Mouse (Mus musculus): ENCODE measurements around the gene Tll2. TPM values are rescaled to one million over a fixed set of nuclear protein-coding genes. Genes with fewer than 3 reads are reported as not detected.

Gene Tll2
- polyA plus RNA-seq, 1 experiment from 2014 or later = 0.08 TPM

DNA sequence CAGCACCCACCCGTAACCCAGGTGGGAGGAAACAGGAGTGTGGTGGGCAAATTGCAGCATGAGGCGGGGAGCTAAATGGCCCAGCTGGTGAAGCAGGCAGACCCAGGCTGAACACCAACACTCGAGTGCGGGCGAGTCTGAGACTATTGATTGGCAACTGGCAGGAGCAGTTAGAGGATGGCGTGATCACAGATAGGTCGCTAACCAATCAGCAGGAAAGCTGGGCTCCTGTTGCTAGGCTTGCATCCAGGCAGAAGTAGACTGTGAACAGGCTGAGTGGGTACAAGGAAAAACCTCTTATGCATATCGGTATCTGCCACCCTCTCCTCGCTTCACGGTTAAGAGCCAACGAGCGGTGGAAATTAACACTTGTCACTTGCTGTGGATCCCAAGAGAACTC is 9.0 kb downstream of the Tll2 start:
- Histone ChIP-seq H3K36me3 (no peaks in the 10 kb centered on the region), H3K27me3 (replicated peaks) (no peaks in the 10 kb centered on the region), H3K27ac (no peak overlapping the region), H3K4me1 (no peaks in the 10 kb centered on the region), H3K9me3 (no peaks in the 10 kb centered on the region), H3K9ac (no peak overlapping the region), H3K4me2 (no peak overlapping the region), H3K4me3 (replicated peaks) (no peak overlapping the region)
- 80% methylated on average over 12 of the region's 12 CpGs for WGBS
- no peak for ATAC-seq (ENCODE audit: insufficient read depth, low FRiP score, low read depth)

GRCm38 (mm10) chr19:41193379-41193778 is 13.3 kb downstream of the Tll2 start:
- ATAC-seq (ENCODE audit: insufficient read depth, low FRiP score, low read depth) = no peak
- Histone ChIP-seq H3K36me3 (no peaks in the 10 kb centered on the region), H3K27me3 (replicated peaks) (no peaks in the 10 kb centered on the region), H3K9me3 (no peaks in the 10 kb centered on the region), H3K4me2 (no peak overlapping the region), H3K27ac (no peak overlapping the region), H3K9ac (no peak overlapping the region), H3K4me3 (replicated peaks) (no peak overlapping the region), H3K4me1 (no peaks in the 10 kb centered on the region)
- 80% methylated on average over 1 of the region's 1 CpGs for WGBS

DNA sequence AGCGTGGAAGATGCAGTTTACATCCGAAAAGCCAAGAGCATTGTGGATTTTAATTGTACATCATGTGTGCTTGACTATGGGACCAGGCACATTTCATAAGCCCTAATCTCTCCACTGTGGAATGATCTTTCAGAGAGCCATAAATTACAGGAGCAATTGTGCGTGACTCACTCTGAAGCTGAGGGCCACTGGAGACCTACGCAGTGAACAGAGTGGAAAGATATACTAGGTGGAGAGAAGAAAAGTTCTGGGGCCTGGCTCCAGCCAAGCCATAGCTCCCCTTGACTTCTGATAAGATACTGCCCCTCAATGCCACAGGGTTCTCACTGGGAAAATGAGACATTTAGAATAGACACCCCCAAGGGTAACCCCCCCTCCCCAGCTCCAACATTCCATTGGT is 13.7 kb downstream of the Tll2 start:
- Histone ChIP-seq H3K9me3 (no peaks in the 10 kb centered on the region), H3K9ac (no peak overlapping the region), H3K4me3 (replicated peaks) (no peak overlapping the region), H3K27me3 (replicated peaks) (no peaks in the 10 kb centered on the region), H3K4me1 (no peaks in the 10 kb centered on the region), H3K27ac (no peak overlapping the region), H3K36me3 (no peaks in the 10 kb centered on the region), H3K4me2 (no peak overlapping the region)
- ATAC-seq (ENCODE audit: insufficient read depth, low FRiP score, low read depth) = no peak
- 87% methylated on average over 4 of the region's 4 CpGs for WGBS

DNA sequence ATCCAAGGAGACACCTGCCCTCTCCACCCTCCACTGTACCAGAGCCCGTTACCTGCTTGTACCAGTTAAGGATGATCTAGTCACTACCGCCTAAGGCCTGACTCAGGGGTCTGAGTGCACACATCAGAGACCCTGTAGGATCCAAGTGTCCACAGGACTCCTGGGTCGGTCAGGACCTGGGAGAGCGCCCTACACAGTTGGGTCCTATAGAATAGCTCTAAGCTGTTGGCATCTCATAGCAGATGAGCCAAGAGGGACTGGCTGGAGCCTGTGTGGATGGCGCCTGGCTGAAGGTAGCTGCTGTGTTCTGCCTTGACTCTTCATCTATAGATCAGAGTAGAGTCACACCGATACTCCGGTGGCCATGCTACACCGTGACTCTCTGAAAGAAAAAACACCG is 14.9 kb downstream of the Tll2 start:
- Histone ChIP-seq H3K9ac (no peak overlapping the region), H3K4me1 (no peaks in the 10 kb centered on the region), H3K27ac (no peak overlapping the region), H3K4me3 (replicated peaks) (no peak overlapping the region), H3K9me3 (no peaks in the 10 kb centered on the region), H3K27me3 (replicated peaks) (no peaks in the 10 kb centered on the region), H3K36me3 (no peaks in the 10 kb centered on the region), H3K4me2 (no peak overlapping the region)
- 76% methylated on average over 9 of the region's 9 CpGs for WGBS
- ATAC-seq (ENCODE audit: insufficient read depth, low FRiP score, low read depth) = no peak

DNA sequence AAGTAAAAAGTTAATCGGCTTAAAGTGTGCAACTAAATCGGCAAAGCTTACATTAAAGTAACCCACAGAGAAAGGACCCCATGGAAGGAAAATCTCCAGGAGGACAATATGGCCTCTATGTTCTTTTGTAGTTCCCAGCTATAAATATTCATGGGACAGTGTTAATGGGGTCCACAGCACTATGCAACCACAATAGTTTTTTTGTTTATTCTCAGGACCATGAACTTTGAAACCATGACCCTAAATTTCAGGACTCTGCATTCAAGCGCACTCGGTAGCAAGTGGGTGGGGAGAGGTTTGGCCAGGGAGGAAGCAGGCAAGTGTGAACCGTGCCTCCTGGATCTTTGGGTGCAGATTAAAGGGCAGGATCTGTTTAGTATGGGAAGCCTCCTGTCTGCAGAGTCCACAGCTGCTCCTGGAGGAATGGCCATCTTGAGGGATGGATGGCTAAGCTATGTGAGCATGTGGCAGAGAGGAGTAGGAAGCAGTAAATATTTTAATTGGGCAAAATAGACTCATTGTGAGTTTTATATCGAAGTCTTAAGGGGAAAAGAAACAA is 15.7 kb downstream of the Tll2 start:
- Histone ChIP-seq H3K36me3 (no peaks in the 10 kb centered on the region), H3K27ac (no peak overlapping the region), H3K27me3 (replicated peaks) (no peaks in the 10 kb centered on the region), H3K4me3 (replicated peaks) (no peak overlapping the region), H3K4me1 (no peaks in the 10 kb centered on the region), H3K9ac (no peak overlapping the region), H3K9me3 (no peaks in the 10 kb centered on the region), H3K4me2 (no peak overlapping the region)
- ATAC-seq (ENCODE audit: insufficient read depth, low FRiP score, low read depth) = no peak
- WGBS = 62% methylated on average over 6 of the region's 6 CpGs

DNA sequence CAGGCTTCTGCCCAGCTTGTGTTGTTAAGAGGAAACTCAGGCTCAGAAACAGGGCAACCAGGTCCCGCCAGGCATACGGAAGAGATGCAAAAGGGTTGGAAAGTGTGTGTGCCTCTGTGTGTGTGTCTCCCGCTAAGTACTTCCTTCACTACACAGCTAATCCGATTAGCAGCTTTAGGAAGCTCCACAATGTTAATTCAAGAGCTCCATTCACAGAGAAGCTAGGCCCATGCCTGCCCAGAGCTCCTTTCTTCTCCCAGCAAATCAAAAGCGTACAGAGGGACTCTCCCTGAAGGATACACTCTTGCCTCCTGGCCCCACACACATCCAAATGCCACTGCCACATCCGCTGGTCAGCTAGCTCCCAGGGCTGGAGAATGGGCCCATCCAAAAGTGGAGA is 29.3 kb downstream of the Tll2 start:
- Histone ChIP-seq H3K4me2 (no peak overlapping the region), H3K9me3 (no peaks in the 10 kb centered on the region), H3K27ac (no peak overlapping the region), H3K4me1 (no peaks in the 10 kb centered on the region), H3K9ac (no peak overlapping the region), H3K4me3 (replicated peaks) (no peak overlapping the region), H3K27me3 (replicated peaks) (no peaks in the 10 kb centered on the region), H3K36me3 (no peaks in the 10 kb centered on the region)
- ATAC-seq (ENCODE audit: insufficient read depth, low FRiP score, low read depth) = no peak
- WGBS = 45% methylated on average over 6 of the region's 6 CpGs

DNA sequence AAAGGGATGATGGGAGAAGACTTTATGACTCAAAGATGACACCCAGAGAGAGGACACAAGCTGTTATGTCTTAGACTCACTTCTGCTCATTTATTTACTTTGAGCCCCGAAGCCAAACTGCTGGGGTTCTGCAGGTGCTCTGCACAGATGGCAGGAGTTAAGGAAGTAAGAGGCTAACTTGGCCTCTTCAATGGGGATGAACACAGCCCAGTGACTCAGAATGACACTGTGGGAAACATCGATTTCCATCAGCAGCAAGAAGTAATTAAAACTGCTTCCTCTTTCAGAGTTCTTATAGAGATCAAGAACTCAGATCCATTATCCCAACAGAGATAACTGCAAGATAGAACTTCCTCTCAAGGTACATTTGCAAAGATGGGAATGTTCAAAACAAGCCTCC is 29.8 kb downstream of the Tll2 start:
- H3K36me3 ChIP-seq = no peaks in the 10 kb centered on the region
- 69% methylated on average over 2 of the region's 2 CpGs for WGBS
- no peaks in the 10 kb centered on the region for H3K27me3 ChIP-seq (replicated peaks)

GRCm38 (mm10) chr19:41165914-41166235 is 40.8 kb downstream of the Tll2 start:
- Histone ChIP-seq H3K27ac (no peak overlapping the region), H3K9ac (no peak overlapping the region), H3K9me3 (no peaks in the 10 kb centered on the region), H3K4me3 (replicated peaks) (no peak overlapping the region), H3K4me2 (no peak overlapping the region), H3K27me3 (replicated peaks) (0 out of 2 replicates have a peak, but pooled peaks cover 7% of the 10 kb centered on the region), H3K4me1 (no peaks in the 10 kb centered on the region), H3K36me3 (no peaks in the 10 kb centered on the region)
- WGBS = 74% methylated on average over 5 of the region's 5 CpGs
- no peak for ATAC-seq (ENCODE audit: insufficient read depth, low FRiP score, low read depth)

More for the DNA sequence above, 29.8 kb downstream of the Tll2 start:
- Histone ChIP-seq H3K9me3 (no peaks in the 10 kb centered on the region), H3K9ac (no peak overlapping the region), H3K27ac (no peak overlapping the region), H3K4me3 (replicated peaks) (no peak overlapping the region), H3K4me1 (no peaks in the 10 kb centered on the region), H3K4me2 (no peak overlapping the region)
- ATAC-seq (ENCODE audit: insufficient read depth, low FRiP score, low read depth) = no peak

DNA sequence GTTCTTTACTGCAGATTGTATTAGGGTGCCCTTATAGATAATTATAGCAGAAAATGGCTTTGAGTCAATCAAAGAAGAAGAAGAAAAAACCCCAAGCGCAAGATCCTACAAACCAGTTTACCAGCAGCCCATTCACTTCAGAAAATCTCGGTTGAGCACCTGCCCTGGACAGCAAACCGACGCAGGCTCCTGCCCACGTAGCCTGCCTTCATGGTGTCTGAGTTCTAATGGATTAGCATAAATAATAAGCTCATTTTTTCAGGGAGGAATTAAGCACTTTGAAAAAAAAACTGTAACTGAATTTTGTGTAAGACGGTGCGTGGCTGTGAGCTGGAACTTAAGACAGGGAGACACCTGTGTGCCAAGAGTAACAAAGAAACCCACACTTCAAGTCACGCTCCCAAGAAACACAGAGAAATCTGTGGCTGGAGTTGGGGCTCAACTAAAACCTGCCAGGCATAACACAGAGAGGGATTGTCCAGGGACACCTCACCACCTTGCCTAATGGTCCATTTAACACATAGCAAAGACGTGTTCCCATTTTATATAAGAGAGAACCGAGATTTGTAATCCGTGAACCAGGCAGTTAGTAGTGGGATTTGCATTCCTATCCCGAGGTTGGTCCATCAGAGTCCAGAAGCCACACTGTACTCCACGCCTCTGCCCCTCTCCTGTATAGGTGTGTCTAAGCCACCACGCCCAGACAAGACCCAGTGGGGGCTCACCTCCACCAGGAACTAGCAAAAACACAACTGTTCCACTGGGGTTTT is 41.3 kb downstream of the Tll2 start:
- ATAC-seq (ENCODE audit: insufficient read depth, low FRiP score, low read depth) = no peak
- WGBS = 75% methylated on average over 14 of the region's 14 CpGs

DNA sequence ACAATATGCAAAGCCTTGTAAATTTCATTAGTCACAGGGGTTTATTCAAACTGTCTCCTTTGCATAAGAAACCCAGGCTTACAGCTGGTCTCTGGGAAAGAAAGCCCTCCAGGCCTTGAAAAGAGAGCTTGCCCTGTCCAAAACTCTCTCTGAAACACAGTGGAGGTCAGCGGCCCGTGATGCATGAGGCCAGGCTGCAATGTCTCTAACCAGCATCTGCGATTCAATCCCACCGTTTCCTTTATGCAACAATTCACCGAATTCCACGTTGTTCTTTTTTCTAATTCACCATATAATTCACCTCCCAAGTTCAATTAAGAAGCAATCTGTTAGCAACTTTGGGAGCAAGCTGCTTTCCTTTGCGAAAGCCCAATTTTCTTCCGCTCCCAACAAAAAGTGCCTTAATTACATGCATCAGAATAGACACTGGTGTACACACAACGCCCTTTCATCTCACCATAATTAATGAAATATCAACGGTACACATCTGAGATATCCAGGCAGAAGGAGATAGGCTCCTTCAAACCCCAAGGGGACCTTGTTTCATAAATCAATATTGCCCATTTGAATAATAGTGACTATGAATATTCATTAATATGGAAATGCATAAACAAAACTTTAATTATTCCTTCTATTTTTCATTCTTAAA is 42.1 kb downstream of the Tll2 start:
- H3K4me2 ChIP-seq = no peak overlapping the region
- H3K9ac ChIP-seq = no peak overlapping the region
- 78% methylated on average over 10 of the region's 10 CpGs for WGBS
- no peaks in the 10 kb centered on the region for H3K9me3 ChIP-seq
- H3K27ac ChIP-seq = no peak overlapping the region
- H3K36me3 ChIP-seq = no peaks in the 10 kb centered on the region
- no peak for ATAC-seq (ENCODE audit: insufficient read depth, low FRiP score, low read depth)
- H3K4me1 ChIP-seq = no peaks in the 10 kb centered on the region
- 0 out of 2 replicates have a peak, but pooled peaks cover 7% of the 10 kb centered on the region for H3K27me3 ChIP-seq (replicated peaks)
- H3K4me3 ChIP-seq (replicated peaks) = no peak overlapping the region

More for the DNA sequence above, 41.3 kb downstream of the Tll2 start:
- Histone ChIP-seq H3K27ac (no peak overlapping the region), H3K4me2 (no peak overlapping the region), H3K4me1 (no peaks in the 10 kb centered on the region), H3K36me3 (no peaks in the 10 kb centered on the region), H3K9ac (no peak overlapping the region), H3K4me3 (replicated peaks) (no peak overlapping the region), H3K27me3 (replicated peaks) (0 out of 2 replicates have a peak, but pooled peaks cover 7% of the 10 kb centered on the region), H3K9me3 (no peaks in the 10 kb centered on the region)

DNA sequence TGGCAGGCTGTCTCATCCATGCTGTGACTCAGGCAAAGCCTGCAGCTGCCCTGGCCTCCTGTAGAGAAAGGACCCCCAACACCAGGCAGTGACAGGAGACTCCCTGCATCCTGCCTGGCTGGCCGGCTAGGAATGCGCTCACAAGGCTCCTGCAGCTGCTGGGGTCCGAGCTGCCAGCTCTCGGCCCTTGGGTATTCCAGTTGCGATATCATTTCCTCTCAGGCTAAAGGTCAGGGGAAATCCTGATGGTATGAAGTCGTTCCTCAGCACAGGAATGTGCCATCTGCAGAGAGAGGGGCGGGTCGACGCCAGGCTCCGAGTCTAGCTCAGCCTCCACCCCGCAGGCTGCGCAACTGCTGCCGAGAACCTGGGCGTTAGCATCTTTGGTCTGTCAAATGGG is 46.2 kb downstream of the Tll2 start:
- no peak overlapping the region for H3K27ac ChIP-seq
- no peaks in the 10 kb centered on the region for H3K36me3 ChIP-seq
- ATAC-seq (ENCODE audit: insufficient read depth, low FRiP score, low read depth) = no peak
- H3K27me3 ChIP-seq (replicated peaks) = 0 out of 2 replicates have a peak, but pooled peaks cover 9% of the 10 kb centered on the region
- no peaks in the 10 kb centered on the region for H3K9me3 ChIP-seq
- H3K4me1 ChIP-seq = no peaks in the 10 kb centered on the region
- H3K4me3 ChIP-seq (replicated peaks) = no peak overlapping the region
- H3K9ac ChIP-seq = no peak overlapping the region
- 52% methylated on average over 14 of the region's 14 CpGs for WGBS
- H3K4me2 ChIP-seq = no peak overlapping the region

- Histone ChIP-seq H3K9ac (no peak overlapping the region), H3K4me1 (peaks cover 15% of the 10 kb centered on the region; the same call in 1 of the 2 replicates), H3K4me3 (replicated peaks) (no peak overlapping the region), H3K27ac (no peak overlapping the region), H3K27me3 (replicated peaks) (0 out of 2 replicates have a peak, but pooled peaks cover 2% of the 10 kb centered on the region), H3K9me3 (no peaks in the 10 kb centered on the region), H3K36me3 (no peaks in the 10 kb centered on the region), H3K4me2 (no peak overlapping the region)
- ATAC-seq (ENCODE audit: insufficient read depth, low FRiP score, low read depth) = no peak
- 49% methylated on average over 7 of the region's 7 CpGs for WGBS
These were observed 52.0 kb downstream of the Tll2 start for GRCm38 (mm10) chr19:41154681-41155080.

All from stomach, embryonic 15.5 days (tissue).